Mouse (Mus musculus) midbrain, embryonic 14.5 days (tissue): ENCODE results near the gene Pcgf5. TPM values are rescaled to one million over a fixed set of nuclear protein-coding genes. Genes with fewer than 3 reads are reported as not detected.

Experiments
- ATAC-seq: fragments of 200-750 bp; cut with Nextera tagmentation; 2 replicates; pipeline ENCODE4 v1.8.0; 2017; ENCODE audit warnings: moderate number of reproducible peaks, moderate library complexity; ENCODE audit not compliant: low FRiP score, low TSS enrichment
- DNase-seq: peaks from one replicate; pipeline ENCODE4 v3.0.0-alpha.2; 2015
- H3K27ac ChIP-seq: fragments of 300-500 bp; sonication (generic); replicated peaks from 2 replicates; pipeline ENCODE4 v1.5.1; 2014; ENCODE audit warnings: mild to moderate bottlenecking, low read depth, low read length, moderate library complexity
- H3K27me3 ChIP-seq: fragments of 300-500 bp; sonication (generic); 2 replicates; pipeline ENCODE4 v1.6.1; 2014; ENCODE audit warnings: low read length, control low read depth, mixed read lengths; ENCODE audit not compliant: control insufficient read depth, insufficient read depth
- H3K36me3 ChIP-seq: fragments of 300-500 bp; sonication (generic); 2 replicates; pipeline ENCODE4 v1.6.1; 2014; ENCODE audit warnings: low read length, control low read depth; ENCODE audit not compliant: control insufficient read depth, insufficient read depth
- H3K4me1 ChIP-seq: fragments of 300-500 bp; sonication (generic); 2 replicates; pipeline ENCODE4 v1.6.1; 2014; ENCODE audit warnings: mild to moderate bottlenecking, antibody characterized with exemption, low read length, control low read depth; ENCODE audit not compliant: control insufficient read depth, insufficient read depth
- H3K4me2 ChIP-seq: fragments of 300-500 bp; sonication (generic); 2 replicates; pipeline ENCODE4 v1.6.1; 2014; ENCODE audit warnings: mild to moderate bottlenecking, low read length, moderate library complexity
- H3K4me3 ChIP-seq: fragments of 300-500 bp; sonication (generic); replicated peaks from 2 replicates; pipeline ENCODE4 v1.5.1; 2014; ENCODE audit warnings: low read depth, low read length
- H3K9ac ChIP-seq: fragments of 300-500 bp; sonication (generic); replicated peaks from 2 replicates; pipeline ENCODE4 v1.6.1; 2014; ENCODE audit warnings: mild to moderate bottlenecking, low read length, moderate library complexity
- H3K9me3 ChIP-seq: fragments of 300-500 bp; sonication (generic); 2 replicates; pipeline ENCODE4 v1.6.1; 2016; ENCODE audit warnings: low read length, control low read depth, mixed read lengths; ENCODE audit not compliant: control insufficient read depth
- WGBS: fragments of 180-500 bp; shearing (Covaris S2); extraction: QIAGEN DNeasy Blood & Tissue Kit; methylation state at CpG from one replicate; pipeline ENCODE4 v1.1.7; 2014; 5-methylcytosine and 5-hydroxymethylcytosine counted together
- polyA plus RNA-seq: library from polyadenylated mRNA; unstranded; fragments of >200 nt; fragmentation: Nextera tagmentation; extraction: Ambion mirVana; gene quantifications from 2 replicates; pipeline ENCODE4 v1.2.1, GENCODE M21; 2014

Pcgf5 gene
- 7.7 and 7.8 TPM in 2 replicates for polyA plus RNA-seq

- Histone ChIP-seq H3K9me3 (no peaks in the 10 kb centered on the region), H3K4me2 (peak within 1 kb of the TSS; percentile 98), H3K36me3 (no peaks in the 10 kb centered on the region), H3K27ac (no peak within 1 kb of the TSS), H3K4me3 (peak within 1 kb of the TSS; percentile 74), H3K27me3 (peaks cover 22% of the 10 kb centered on the region; the same call in 1 of the 2 replicates), H3K4me1 (peaks cover 5% of the 10 kb centered on the region; the same call in 1 of the 2 replicates), H3K9ac (peak within 1 kb of the TSS; percentile 56)
- DNase-seq: peak; percentile 77
- 1% methylated on average over 74 of the region's 92 CpGs for WGBS
- ATAC-seq: peak; percentile 78
Measured at GRCm38 (mm10) chr19:36348161-36348800, at the start of gene Pcgf5. TSS of gene Pcgf5 (plus strand) at chr19:36348309.

DNA sequence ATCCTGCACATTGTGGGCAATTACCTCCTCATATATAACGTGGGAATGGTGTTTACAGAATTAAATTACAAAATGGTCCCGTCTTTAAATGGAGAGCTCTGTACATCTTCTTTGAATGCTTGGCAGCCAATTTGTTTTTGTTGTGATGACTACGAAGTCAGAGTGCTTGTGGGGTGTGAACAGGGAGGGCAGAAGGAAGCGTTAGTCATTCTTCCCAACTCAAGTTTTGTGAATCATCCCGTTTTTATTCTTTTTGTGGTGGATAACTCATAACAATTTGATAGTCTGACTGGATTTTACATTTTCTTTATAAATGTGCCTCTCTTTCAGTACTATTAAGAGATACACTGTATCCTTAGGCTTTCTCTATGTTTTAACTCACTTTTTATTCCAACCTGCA, 42.6 kb upstream of the Pcgf5 start:
- H3K27ac ChIP-seq: no peak overlapping the region
- no peaks in the 10 kb centered on the region for H3K9me3 ChIP-seq
- no peak overlapping the region for H3K4me3 ChIP-seq
- ATAC-seq (no peak), DNase-seq (no peak)
- H3K36me3 ChIP-seq: no peaks in the 10 kb centered on the region
- no peaks in the 10 kb centered on the region for H3K4me1 ChIP-seq
- no peak overlapping the region for H3K9ac ChIP-seq
- no peak overlapping the region for H3K4me2 ChIP-seq
- 91% methylated on average over 5 of the region's 5 CpGs for WGBS
- H3K27me3 ChIP-seq: no peaks in the 10 kb centered on the region

GRCm38 (mm10) chr19:36314010-36314409, 34.1 kb upstream of the Pcgf5 start:
- no peak overlapping the region for H3K4me3 ChIP-seq
- ATAC-seq: no peak
- WGBS: 92% methylated on average over 5 of the region's 5 CpGs

GRCm38 (mm10) chr19:36319735-36320134, 28.4 kb upstream of the Pcgf5 start:
- H3K9me3 ChIP-seq: no peaks in the 10 kb centered on the region
- no peak overlapping the region for H3K27ac ChIP-seq
- 91% methylated on average over 4 of the region's 4 CpGs for WGBS
- no peaks in the 10 kb centered on the region for H3K27me3 ChIP-seq
- no peak overlapping the region for H3K4me3 ChIP-seq
- H3K9ac ChIP-seq: no peak overlapping the region
- no peaks in the 10 kb centered on the region for H3K4me1 ChIP-seq
- DNase-seq (no peak), ATAC-seq (no peak)
- H3K36me3 ChIP-seq: no peaks in the 10 kb centered on the region
- H3K4me2 ChIP-seq: no peak overlapping the region

More at GRCm38 (mm10) chr19:36314010-36314409, 34.1 kb upstream of the Pcgf5 start:
- H3K4me1 ChIP-seq: no peaks in the 10 kb centered on the region
- no peak overlapping the region for H3K27ac ChIP-seq
- no peaks in the 10 kb centered on the region for H3K9me3 ChIP-seq
- DNase-seq: no peak
- no peak overlapping the region for H3K4me2 ChIP-seq
- H3K27me3 ChIP-seq: no peaks in the 10 kb centered on the region
- no peaks in the 10 kb centered on the region for H3K36me3 ChIP-seq
- no peak overlapping the region for H3K9ac ChIP-seq

- no peak overlapping the region for H3K4me2 ChIP-seq
- no peak for ATAC-seq
- no peak overlapping the region for H3K9ac ChIP-seq
- no peaks in the 10 kb centered on the region for H3K36me3 ChIP-seq
- H3K4me3 ChIP-seq: no peak overlapping the region
- no peaks in the 10 kb centered on the region for H3K27me3 ChIP-seq
- no peaks in the 10 kb centered on the region for H3K9me3 ChIP-seq
- 91% methylated on average over 3 of the region's 3 CpGs for WGBS
- H3K27ac ChIP-seq: no peak overlapping the region
- DNase-seq: no peak
- no peaks in the 10 kb centered on the region for H3K4me1 ChIP-seq
Measured at GRCm38 (mm10) chr19:36321066-36321465, 27.0 kb upstream of the Pcgf5 start.

GRCm38 (mm10) chr19:36323326-36323725, 24.8 kb upstream of the Pcgf5 start:
- Histone ChIP-seq H3K9me3 (no peaks in the 10 kb centered on the region), H3K9ac (no peak overlapping the region), H3K27me3 (no peaks in the 10 kb centered on the region), H3K36me3 (no peaks in the 10 kb centered on the region), H3K27ac (no peak overlapping the region), H3K4me2 (no peak overlapping the region), H3K4me3 (no peak overlapping the region), H3K4me1 (no peaks in the 10 kb centered on the region)
- no peak for DNase-seq
- ATAC-seq: no peak
- WGBS: 81% methylated on average over 2 of the region's 2 CpGs

DNA sequence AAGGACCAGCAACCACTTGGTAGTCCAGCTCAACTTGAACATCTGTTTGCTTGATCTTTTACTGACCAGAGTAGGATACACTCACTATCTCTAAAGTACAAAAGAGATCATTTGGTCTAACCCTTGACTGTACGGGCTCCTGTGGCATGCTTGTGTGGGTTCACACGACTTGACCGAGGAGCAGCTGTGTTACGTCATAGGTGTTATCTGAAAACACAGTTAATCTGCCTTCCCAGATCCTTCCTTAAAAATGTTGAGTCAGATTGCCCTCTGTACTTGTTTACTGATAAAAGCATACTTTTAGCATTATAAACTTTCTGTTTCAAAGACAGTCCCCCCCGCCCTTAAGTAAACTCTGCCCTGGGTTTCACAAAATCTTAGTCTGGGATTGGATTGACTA, 19.4 kb upstream of the Pcgf5 start:
- no peak for DNase-seq
- 92% methylated on average over 5 of the region's 5 CpGs for WGBS
- ATAC-seq: no peak
- no peaks in the 10 kb centered on the region for H3K36me3 ChIP-seq
- H3K9ac ChIP-seq: no peak overlapping the region
- no peaks in the 10 kb centered on the region for H3K4me1 ChIP-seq
- H3K9me3 ChIP-seq: no peaks in the 10 kb centered on the region
- no peak overlapping the region for H3K27ac ChIP-seq
- no peaks in the 10 kb centered on the region for H3K27me3 ChIP-seq
- H3K4me3 ChIP-seq: no peak overlapping the region
- no peak overlapping the region for H3K4me2 ChIP-seq

DNA sequence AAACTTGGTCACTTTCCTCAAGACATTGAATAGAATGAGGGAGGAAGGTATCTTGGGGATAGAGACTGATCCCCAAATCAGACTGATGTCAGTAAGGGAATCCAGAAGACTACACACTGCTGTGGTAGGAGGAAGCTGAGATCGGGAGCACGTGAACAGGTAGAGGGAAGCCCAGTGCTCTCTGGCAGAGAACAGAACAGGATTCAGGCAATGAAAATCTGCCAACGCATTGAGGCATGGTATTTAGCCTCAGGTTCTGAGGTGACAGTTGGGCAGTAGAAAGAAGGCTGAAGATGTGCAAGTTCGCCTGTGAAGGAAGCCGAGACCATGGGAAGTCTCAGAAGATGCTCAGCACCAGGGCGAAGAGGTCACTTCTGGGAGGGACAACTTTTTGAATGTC, 733 bp upstream of the Pcgf5 start:
- H3K9ac ChIP-seq: no peak overlapping the region
- no peak overlapping the region for H3K27ac ChIP-seq
- peaks cover 5% of the 10 kb centered on the region; the same call in 1 of the 2 replicates for H3K4me1 ChIP-seq
- no peak for DNase-seq
- no peak for ATAC-seq
- 24% methylated on average over 6 of the region's 6 CpGs for WGBS
- H3K9me3 ChIP-seq: no peaks in the 10 kb centered on the region
- H3K27me3 ChIP-seq: peaks cover 22% of the 10 kb centered on the region; the same call in 1 of the 2 replicates
- H3K4me3 ChIP-seq: peak overlapping the region; percentile 74; the same call in 1 of the 2 replicates
- peak overlapping the region; percentile 98 for H3K4me2 ChIP-seq
- H3K36me3 ChIP-seq: no peaks in the 10 kb centered on the region

DNA sequence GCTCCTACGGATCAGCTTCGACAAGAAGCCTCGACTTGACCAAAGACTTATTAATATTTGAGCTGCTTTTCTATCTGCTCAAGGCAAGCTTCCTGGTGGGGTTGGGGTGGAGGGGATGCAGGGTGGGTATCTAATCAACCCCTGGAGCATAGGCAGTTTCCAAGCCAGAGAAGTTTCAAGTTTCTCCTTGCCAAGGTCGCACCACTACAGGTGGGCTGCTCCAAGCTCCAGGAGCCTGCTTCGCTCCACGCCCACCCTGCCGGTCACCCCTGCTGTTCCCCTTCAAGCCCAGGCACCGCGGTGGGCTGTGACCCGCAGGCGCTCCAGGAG, 313 bp upstream of the Pcgf5 start:
- ATAC-seq (no peak), DNase-seq (no peak)
- Histone ChIP-seq H3K4me2 (peak overlapping the region; percentile 98), H3K27me3 (peaks cover 22% of the 10 kb centered on the region; the same call in 1 of the 2 replicates), H3K4me1 (peaks cover 5% of the 10 kb centered on the region; the same call in 1 of the 2 replicates), H3K4me3 (peak overlapping the region; percentile 74), H3K27ac (no peak overlapping the region), H3K9me3 (no peaks in the 10 kb centered on the region), H3K9ac (peak overlapping the region; percentile 56), H3K36me3 (no peaks in the 10 kb centered on the region)
- 1% methylated on average over 11 of the region's 11 CpGs for WGBS
